Mouse (Mus musculus) erythroblast, embryonic 14.5 days (primary cell): Measurements from ENCODE around the gene Rcn1.

Source experiments
- GATA1 ChIP-seq: IDR thresholded peaks from 2 replicates; pipeline ENCODE4 v1.6.1; 2012; ENCODE audit warnings: low read length, inconsistent platforms, mixed read lengths
- TAL1 ChIP-seq: IDR thresholded peaks from 3 replicates; pipeline ENCODE4 v1.6.1; 2012; ENCODE audit warnings: low read length, inconsistent platforms, mixed read lengths

DNA sequence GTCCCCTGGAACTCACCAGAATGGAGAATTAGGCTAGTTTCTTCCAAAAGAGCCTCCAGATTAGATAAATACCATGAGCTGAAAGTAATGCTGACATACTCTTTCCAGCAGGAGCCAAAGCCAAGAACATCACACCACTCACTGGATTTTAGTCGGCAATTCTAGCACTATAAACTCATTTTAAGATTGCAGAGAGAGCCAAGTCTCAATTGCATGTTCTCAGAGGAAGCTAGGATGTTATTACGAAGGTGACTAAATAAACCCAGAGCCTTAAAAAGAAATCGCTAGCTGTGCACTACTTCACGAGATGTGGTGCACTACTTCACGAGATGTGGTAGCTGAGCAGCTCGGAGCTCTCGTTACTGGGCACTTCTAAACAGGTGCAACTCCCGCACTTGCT lies 16.1 kb downstream of the Rcn1 start:
- TF ChIP-seq GATA1 (no peak), TAL1 (no peak)
